Mouse (Mus musculus) spleen, postnatal 10 days (tissue): ENCODE results near the gene Fgfr2.
A peak's percentile ranks its signal among the peaks of the same experiment; 100 is the strongest.

Experiments used
- DNase-seq, 2 experiments: peaks; one replicate each; pipeline ENCODE4 v3.0.0; 2021 to 2022; ENCODE audit warnings: low spot score in 2 of 2

The Fgfr2 gene

DNA sequence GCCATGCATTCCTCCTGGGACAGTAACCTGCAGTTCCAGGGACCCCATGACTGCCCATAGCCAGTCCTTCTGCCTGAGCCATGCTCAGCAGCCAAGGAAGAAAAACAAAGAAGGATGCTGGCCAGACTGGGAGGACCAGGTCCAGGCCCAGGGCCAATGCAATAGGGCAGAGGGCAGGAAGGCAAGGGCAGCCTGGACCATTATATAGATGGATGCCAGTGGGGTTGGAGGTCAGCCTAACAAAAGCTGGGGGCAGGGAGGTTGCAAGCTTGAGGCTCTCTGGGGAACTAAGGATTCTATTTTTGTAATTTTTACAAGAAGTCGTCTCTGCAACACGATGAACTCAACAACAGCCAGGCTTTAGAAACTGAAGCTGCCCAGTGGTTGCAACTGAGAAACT, 890.2 kb downstream of the Fgfr2 start:
- no peak for DNase-seq

DNA sequence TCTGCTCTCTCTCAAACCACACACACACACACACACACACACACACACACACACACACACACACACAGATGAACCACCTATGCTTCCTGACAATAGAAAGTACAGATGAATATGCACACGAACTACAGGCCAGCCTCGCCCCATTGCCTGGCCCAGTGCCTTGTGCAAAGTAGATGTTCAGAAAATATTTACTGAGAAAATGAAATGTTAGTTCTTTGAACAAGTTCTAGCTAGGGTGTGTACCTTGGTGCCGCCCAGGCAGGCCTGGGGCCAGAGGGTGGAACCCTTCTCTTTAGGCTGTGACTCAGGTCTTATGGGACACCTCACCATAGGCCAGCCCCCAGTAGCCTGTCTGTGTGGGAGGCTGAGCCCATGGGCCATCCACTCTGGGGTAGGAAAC, 891.7 kb downstream of the Fgfr2 start:
- no peak for DNase-seq

DNA sequence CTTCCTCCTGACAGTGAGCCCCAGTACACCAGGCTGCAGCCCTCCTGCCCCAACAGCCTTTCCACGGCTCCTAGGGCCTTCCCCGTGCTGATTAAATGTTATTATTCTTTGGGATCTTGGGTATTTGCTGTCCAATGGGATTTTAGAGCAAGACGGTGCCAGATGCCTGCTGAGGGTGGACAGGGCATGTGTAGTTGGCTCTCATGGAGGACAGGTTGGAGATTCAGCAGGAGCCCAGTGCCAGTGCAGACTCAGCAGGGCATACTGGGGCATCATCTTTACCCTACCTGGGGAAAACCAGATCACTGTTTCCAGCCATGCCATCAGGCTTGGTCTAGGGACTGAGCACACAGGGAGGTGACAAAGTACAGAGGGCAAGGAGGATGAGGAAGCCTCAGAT, 892.2 kb downstream of the Fgfr2 start:
- DNase-seq = no peak

DNA sequence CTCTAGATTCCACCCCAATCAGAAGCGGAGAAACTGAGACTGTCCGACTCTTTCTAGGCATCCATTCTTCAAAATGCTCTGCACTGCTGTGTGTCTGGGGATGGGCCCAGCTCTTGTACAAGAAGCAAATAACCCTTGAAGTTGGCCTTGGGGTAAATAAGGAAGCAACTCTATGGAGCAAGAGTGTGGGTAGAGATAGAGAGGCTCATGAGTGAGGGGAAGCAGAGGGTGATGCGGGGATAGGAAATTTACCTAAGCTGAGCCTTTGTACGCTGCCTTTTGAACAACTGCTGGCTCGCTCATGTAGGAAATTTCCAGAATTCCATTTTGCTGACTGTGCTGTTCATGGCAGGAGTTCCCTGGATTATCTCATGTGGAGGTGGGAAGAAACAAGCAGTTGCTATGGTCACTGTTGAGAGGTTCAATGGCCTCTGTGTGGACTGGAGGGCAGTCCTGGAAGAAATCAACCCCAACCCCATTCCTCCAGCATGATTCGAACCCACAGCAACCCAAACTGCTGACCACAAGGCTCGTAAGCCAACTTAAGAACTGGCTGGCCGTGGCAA, 896.0 kb downstream of the Fgfr2 start:
- DNase-seq = no peak

GRCm38 (mm10) chr7:132226379-132227074, 896.6 kb downstream of the Fgfr2 start:
- DNase-seq = peak; percentile 62 to 77

DNA sequence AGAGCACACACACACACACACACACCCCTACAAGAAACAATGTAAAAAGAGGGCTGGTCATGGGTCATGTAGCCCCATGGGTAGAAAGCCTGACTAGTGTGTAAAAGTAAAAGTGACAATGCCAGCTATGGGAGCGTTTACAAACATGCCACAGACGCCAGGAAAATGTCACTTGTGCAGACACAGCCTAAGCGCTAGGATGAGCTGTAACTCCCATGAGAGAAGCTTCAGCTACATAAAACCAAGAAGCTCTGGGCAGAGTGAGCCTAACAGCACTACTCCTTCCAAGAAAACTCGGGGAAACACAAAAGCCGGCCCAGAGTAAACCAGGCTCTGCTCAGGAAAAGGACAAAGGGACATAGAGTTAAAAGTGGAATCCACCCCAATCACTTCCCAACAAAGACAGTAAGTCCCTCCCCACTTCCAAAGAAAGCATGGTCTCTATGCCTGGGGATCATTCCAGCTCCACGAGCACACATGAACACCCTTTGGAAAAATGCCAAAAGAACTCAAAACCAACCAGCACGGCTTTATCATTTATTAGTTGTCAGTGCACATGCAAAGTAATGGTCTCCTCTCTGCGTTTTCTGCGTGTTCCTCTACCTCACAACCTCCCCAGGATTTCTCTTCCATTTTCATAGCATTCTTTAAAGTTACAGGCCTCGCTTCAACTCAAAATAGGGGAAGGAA, 899.6 kb downstream of the Fgfr2 start:
- DNase-seq = no peak

- DNase-seq = no peak
Observed at GRCm38 (mm10) chr7:132214031-132214430, 909.1 kb downstream of the Fgfr2 start.

DNA sequence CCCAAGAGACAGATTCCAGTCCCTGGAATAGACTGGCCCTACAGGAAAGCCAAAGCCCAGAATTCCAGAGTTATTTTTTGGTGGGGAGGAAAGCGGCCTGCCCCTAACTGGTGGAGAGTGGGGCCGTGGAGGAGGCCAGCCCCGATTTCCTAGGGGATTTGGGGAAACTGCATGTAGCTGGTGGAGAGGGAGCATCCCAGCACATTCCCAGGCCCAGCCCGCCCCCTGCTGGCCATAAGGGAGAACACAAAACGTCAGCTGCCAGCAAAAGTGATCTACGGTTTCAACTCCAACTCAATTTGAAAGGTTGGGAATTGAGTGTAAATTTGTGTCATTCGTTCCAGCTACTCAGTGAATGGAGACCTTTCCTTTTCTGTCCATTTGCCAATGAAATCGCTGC, 909.7 kb downstream of the Fgfr2 start:
- peak in 1 of 2 experiments; percentile 43 for DNase-seq

DNA sequence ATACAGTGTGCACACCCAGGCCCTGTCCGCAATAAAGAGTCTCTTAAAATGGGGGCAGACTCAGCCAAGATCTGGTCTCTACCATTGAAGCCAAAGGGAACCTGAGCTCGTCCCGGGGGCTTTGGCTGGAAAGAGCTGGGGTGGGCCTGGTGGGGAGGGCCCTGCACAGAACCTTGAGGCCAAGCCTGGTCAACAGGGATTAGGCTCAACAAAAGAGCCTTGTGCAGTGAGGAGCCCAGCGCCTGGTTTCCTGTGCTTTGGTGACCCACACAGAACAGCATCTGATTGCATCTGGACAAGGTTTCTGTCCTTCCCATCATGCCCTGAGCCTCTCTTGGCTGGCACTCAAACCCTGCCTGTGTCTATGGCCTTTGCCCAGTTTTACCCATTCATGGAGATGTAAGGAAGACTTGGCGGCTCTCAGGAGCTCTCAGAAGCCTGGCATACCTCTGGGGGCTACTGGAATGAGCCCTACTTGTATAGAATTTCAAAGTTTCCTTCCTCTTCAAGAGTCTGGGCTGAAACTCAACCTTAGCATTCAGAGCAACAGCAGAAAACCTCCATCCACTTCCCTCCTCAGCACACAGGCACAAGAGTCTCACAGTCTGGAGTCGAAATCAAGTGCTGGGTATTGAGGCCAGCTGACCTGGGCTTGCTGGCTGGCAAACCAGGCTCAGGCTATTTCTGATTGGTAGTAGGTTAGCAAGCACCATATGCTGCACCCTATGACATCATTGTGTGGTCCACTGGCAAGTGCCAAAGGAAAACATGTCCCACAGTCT, 911.0 kb downstream of the Fgfr2 start:
- DNase-seq = no peak

DNA sequence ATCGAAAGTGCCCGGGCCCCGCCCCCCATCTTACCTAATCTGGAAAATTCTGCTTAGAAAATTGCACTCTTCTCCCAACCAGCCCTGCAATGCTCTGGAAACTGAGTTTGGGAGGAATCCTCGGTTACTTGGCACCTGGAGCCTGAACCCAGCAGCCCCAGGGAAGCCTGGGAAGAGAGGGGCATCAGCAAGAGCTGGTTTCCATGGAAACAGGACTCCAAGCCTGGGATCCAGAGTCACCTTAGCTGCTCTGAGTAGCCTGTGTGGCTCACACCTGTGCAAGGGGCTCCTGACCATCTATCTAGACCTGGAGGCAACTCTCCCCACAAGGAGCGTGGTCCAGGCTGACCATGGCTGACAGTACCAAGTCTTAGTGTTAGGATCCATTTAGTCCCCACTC, 912.5 kb downstream of the Fgfr2 start:
- DNase-seq = no peak

DNA sequence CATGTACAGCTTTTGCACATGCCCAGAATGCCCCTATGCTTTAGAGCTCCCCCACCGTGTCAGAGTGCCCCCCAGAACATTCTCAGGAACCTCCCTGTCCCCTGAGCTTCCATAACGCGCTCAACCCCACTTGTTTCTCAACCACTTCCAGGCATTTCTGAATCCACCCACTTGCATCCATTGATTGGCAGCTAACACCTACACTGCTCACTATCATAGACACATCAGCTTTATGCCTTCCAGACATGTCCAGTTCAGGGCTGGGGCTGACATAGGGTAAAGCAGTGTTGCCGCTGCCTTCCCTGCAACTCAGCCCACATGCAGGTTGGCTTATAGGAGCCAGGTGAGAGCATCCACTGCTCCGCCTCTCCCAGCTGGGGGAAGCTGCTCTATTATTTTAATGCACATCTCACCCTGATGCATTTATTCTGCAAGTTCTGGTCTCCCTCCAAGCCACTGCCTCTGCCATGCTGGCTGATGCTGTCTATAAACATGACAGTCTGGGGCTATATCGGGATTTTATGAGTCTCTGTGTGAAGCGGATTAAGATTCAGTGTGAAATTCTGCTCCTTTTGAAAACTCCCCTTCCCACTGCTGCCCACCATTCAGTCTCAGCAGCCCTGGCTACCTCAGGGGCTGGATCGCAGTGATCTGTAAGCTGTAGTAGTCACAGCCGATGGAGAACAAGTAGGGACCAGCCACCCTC, 914.1 kb downstream of the Fgfr2 start:
- no peak for DNase-seq

DNA sequence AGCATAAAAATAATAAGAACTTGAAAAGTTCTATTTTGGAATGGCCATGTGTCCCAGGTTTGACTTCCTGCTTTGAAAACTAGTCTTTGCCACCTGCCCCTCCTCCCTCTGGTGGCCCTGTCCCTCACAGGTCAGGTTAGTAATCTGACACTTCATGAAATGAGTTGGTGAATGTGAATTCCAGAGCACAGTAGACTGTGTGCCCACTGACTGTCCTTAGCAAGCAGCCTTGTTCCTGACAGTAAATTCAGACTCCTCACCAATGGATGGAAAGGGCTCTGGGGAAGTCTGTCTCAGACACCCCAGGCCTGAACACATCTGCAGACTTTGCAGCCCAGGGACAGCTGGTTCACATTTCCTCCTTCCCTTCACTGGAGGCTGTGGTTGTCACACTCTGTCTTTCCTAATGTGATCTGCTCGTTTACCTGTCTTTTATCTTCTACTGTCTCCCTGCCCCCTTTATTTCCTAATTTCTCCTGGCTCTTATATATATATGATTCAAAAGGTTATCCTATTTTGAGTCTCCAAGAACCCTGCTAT, 919.0 kb downstream of the Fgfr2 start:
- DNase-seq = no peak

DNA sequence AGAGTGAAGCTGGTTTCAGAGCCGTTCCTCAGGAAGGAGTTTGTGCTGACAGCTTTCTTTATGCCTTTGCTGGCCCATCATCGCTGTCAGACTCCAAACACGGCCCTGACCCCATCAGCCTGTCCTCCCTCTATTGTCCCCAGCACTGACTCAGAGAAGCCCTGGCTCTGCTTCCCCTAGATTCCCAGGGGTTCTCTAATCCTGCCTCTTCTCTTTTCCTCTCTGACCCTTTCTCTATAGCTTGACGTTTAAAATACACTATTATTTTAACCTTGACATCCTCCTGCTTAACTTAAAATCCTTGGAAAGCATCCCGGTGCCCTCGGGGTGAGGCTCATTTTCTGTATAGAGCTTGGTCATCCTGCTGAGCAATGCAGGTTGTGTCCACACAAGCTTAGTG, 923.5 kb downstream of the Fgfr2 start:
- no peak for DNase-seq

GRCm38 (mm10) chr7:132198806-132199205, 924.3 kb downstream of the Fgfr2 start:
- DNase-seq = no peak

DNA sequence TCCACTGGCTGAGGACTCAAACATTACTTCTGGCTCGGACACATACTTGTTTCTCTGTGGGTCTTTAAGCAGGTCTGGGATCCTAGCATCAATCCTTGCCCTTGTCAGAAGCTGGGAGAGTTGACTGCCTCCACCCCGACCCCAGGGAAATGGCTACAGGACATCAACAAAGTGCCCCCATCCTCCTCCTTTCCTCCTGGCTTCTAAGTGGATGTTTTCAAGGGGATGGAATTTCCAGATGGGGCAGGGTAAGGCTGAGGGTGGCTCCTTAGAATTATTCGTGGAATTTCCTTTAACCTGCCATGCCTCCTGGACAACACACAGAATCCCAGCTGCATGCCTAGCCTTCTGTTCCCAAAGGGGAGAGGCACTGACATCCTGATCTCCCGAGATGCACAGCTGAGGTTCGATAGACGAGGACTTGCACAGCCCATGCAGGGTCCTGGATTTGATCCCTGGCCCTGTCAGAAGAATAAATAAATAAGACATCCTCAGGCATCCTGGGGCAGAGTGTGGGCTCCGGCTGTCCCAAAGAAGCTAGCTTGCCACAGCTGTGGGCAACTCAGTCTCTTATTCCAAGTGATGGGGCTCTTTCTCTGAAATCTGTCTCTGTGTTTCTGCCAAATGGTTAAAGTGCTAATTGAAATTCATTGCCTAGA, 925.2 kb downstream of the Fgfr2 start:
- no peak for DNase-seq

DNA sequence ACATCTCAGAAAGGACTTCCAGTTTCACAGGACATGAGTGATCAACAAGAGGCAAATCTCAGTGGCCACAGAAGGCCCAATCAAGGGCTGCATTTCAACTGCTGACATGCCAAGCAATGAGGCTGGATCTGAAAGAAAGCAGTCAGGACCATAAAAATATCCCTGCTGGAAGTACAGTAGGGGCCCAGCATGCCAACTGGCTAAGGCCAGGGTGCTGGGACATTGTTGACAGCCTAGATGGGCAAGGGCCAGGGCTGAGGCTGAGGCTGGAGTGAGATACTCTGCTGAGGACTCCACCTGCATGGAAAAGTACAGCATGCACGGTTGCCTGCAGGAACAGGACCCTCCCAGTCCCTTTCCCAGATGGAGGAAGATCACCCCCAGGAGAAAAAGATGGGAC, 926.6 kb downstream of the Fgfr2 start:
- DNase-seq = no peak

DNA sequence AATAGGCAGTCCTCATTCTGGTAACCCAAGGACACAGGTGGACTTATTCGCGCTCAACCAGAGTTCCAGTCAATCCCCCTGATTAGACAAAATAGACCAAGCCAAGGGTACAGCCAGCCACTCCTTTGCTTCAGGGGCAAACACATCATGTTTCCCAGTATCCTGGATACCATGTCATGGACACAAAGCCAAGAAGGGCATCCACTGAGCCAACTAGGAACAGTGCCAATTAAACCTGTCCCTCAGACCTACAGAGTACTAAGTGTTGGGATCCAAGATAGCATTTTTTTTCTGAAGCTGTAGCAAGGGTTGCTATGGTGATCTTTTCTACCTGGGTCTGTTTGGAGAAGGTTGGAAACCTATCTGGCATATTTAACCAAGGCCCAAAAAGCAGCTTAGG, 929.5 kb downstream of the Fgfr2 start:
- no peak for DNase-seq

GRCm38 (mm10) chr7:132187456-132187855, 935.7 kb downstream of the Fgfr2 start:
- no peak for DNase-seq

- no peak for DNase-seq
Observed at GRCm38 (mm10) chr7:132183892-132184404, 939.2 kb downstream of the Fgfr2 start.

DNA sequence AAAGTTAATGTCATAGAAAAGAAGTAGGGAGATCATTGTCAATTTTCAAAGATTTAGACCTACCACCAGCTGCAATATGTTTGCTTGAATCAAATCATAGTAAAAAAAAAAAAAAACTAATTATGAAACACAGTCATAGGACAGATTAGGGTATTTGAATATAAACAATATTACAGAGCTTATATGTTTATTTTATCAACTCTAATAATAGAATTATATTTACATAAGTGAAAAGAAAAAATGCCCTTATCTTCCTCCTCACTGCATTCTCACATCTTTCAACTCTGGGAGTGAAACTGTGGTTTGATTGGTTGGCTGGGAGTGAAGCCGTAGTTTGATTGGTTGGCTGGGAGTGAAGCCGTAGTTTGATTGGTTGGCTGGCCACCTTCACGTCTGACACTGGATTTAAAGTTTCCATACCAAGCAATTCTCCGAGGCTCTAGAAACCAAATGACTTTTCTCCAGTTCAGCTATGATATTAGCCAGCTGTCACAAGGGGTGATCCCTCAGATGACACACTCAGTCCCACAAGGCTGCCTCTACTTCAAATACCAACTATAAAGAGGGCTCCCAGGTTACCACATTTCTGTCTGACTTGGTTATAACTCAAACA, 941.5 kb downstream of the Fgfr2 start:
- no peak for DNase-seq
